Mouse (Mus musculus) ovary, postnatal 10 days (tissue): ENCODE data around the gene Iqsec3.
"Not testable (repeated sequence)": the region's sequence is repeated elsewhere in the genome, so short reads cannot be mapped to it uniquely, and the experiment has no call there.

Experiments
- DNase-seq: peaks from one replicate; pipeline ENCODE4 v3.0.0; 2022; ENCODE audit warnings: low spot score

Iqsec3 gene

DNA sequence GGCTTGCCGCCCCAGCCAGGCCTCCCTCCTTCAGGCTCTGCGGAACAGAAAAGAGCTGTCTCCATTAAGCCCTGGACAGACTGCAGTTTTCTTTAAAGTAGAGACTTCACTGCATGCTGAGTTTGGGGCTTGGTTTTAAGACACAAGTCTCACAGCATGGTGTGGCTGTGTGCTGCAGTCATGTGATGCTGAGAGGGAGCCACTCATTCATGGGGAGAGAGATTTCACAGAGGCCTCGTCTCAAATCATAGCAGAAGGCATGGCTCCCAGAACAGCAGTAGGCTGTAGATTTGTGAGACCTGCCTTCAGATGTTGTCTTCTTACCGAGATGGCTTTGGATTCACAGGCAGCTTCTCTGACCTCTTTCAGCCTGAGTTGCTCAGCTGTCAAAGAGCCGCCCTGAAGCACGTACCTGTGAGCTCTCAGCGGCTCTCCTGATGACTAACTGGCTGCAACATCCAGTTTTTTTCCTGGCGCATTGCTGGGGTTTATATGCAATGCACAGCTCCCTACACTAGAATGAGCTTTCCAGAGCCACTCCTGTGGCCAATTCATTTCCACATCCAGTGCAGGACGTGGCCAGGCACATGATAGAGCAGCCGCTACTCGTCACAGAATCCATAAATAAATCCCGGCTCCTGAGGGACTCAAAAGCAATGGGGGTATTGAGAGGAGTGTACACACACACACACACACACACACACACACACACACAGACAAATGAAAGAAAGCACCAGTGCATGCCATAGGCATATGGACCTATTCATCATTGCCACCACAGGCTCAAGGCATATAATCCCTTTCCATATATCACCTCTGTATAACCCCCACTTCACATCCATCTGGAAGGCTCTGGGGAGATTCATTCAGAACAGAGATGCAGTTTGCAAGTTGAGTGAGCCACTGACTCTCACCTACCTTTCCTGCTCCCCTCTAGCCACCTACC, 18.7 kb downstream of the Iqsec3 start:
- DNase-seq = no peak

DNA sequence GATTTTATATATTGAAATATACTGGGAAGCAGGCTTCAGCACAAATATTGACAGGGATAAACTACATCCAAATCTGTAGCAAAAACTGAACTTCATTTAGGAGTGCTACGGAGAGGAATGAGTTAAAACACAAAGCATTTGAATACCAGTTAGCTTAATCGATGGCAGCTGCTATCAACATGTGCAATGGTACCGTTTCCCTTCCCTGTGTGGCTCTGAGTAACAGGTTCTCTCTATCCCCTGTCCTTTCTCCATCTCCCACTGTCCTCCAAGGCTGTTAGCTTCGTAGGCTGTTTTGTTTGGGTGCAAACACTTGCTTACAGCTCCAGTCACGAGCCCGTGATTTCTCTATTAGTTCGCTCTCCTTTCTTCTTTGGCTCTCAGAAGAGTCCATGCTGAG, 19.7 kb downstream of the Iqsec3 start:
- no peak for DNase-seq

DNA sequence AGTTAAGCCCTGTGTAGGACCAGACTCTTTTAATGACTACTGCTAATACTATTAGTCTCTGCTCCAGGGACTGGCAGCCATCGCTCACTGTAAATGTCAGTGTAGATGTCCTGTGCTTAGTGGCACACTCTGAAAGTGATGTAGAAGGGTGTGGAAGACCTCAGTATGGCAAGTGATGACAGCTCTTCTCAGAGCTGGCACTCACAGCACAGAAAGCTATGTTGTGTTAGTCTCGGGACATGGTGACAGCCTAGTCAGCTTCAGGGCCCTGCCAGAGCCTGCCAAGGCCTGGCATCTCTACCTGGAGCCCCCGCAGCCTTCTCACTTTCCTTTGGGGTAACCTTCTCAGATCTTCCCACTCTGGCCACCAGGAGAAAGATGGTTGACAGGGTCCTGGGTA, 21.8 kb downstream of the Iqsec3 start:
- no peak for DNase-seq

DNA sequence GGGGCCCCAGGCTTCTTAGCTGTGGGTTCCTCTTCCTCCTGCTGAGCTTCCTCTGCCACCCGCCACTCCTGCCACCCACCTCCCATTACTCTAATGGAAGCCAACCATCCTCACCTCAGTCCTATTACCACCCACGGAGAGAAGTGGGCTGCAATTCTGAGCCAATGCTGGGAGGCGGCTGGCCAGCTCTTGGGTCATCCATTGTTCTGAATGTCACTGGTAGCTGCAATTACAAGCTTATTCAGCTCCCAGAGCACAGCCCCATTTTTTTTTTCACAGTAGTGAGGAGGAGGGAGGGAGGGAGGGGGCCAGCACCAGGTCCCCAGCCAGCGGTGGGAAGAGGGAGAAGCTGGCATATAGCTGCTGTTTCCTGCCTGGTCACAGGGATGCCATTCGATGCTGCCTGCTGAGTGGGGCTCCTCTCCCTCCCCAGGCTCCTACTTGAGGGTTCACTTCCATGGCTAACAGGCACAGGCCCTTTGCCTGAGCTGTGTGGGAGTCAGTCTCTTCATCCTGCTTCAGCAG, 32.7 kb downstream of the Iqsec3 start:
- no peak for DNase-seq

DNA sequence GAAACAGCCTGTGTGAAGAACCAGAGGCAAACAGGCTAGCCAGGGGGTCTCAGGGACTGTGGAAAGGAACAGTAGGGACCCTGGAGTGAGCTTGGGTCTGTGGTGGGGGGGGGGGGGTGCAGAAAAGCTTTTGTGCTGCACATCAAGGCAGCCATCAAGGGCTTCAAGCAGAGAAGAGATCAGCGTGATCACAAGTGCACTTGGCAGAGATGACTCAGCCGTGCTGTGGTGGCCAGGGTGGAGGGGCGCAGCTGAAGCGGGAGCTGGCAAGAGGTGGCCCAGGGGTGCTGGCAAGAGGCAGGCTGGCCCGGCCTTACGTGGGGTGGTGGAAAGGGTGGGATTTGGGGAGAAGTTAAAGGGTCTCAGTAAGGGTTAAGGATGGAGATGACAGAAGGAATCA, 48.6 kb downstream of the Iqsec3 start:
- DNase-seq = no peak

DNA sequence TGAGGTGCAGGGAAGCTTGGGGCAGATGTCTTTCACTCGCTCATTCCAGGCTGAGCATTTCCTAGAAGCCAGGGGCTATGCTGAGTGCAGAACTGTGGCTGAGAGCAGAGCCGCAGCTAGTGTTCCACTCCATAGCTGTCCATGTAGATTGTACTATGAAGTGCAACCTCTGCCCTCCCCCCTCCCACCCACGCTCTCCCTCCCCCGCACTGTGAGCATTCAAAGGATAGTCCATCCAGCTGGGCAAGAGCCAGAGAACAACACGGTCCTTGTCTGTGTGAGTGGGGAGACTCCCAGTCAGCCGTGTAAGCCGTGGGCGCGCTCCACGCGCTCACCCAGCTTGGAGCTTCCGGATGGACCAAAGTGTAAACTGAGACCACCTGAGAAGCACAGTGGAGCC, 49.1 kb downstream of the Iqsec3 start:
- no peak for DNase-seq

DNA sequence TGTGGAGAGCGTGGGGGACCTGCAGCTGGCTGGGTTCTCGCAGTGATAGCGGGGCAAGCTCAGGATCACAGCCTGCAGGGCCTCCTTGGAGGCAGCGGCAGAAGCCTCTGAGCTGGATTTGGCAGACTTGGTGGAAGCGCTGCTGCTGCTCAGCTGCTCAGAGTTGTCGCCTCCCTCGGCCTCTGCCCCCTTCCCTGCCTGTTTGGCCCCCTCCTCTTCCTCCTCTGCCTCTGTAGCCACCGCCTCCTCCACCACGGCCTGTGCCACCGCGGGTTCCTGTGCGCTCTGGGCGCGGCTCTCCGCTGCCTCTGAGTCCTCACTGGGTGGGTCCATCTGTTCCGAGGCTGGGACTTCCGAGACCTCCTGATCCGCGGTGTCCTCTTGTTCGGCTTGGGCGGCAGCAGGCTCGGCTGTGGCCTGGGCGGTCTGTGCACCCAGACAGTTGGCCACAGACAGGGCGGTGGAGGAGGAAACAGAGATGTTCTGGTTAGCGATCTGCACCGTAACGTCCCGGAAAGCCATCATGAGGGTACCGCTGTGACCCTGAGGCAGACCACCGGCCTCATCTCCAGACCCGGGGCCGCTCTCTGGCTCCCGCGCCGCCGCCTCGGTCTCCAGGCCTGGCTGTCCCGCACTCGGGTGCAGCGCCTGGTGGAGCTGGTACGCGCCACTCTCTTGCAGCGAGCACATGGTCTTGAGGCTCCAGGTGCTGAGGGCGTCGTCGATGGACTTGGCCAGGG, 60.8 kb downstream of the Iqsec3 start:
- peak; percentile 5 for DNase-seq

DNA sequence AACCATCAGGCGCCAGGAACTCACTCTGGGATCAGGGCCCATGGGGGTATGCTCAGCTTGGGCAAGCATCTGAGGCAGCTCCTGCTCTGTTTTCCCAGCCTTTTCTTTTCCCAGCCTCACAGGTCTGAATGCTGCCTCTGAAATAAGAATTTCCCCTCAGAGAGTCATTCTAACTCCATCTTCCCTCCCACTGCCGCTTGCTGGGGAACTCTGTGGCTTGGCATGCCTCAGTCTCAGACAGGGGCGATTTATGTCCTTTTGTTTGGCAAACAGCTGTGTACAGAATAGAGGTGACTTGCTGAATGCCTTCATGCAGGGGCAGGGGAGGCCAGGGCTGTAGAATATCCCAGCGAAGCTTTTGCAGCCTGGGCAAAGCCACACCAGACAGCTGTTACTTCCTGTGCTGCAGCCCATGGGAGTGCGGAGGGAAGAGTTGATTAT, 65.9 kb downstream of the Iqsec3 start:
- DNase-seq = no peak

DNA sequence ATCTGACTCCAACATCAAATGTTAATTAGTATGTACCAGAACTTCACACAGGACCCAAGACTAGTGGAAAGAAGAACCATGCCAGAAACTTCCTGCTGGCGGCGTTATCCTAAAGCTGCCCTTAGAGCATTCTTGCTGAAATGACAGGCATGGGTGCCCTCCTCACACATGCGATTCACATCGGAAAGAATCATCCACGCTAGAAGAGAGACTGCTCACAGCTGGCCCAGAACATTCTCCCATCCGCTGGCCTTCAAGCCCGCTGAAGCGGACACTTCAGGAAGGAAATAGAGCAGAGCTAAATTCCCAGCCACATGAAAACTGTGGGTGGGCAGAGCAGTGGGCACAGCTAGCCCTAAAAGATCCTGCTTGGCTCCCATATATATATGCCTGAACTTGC, 68.2 kb downstream of the Iqsec3 start:
- DNase-seq = no peak

DNA sequence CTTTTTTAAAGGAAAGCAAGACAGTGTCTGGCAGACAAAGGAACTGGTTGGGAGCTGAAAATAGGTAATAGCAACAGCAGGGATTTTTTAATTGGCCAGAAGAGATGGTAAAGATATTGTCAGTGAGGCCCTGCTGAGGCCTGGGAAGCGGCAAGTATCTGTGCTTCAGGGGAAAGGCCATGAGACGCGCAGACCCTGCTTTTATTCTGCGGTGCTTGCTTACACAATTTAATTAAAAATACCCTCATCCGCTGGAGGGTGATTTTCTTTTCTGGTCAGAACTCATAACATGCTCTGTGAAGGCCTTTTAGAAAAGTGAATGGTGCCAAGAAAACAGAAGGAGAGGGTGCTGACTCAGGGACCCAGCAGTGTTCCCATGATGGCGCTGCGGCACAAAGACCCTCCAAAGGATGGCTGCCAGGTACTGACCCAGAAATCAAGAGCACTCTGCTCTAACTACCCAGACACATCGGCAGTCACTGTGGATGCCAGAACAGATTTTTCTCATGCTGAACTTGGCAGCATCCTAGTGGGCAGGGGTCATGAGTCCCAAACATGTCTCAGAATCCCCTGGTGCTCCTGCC, 70.7 kb downstream of the Iqsec3 start:
- no peak for DNase-seq

DNA sequence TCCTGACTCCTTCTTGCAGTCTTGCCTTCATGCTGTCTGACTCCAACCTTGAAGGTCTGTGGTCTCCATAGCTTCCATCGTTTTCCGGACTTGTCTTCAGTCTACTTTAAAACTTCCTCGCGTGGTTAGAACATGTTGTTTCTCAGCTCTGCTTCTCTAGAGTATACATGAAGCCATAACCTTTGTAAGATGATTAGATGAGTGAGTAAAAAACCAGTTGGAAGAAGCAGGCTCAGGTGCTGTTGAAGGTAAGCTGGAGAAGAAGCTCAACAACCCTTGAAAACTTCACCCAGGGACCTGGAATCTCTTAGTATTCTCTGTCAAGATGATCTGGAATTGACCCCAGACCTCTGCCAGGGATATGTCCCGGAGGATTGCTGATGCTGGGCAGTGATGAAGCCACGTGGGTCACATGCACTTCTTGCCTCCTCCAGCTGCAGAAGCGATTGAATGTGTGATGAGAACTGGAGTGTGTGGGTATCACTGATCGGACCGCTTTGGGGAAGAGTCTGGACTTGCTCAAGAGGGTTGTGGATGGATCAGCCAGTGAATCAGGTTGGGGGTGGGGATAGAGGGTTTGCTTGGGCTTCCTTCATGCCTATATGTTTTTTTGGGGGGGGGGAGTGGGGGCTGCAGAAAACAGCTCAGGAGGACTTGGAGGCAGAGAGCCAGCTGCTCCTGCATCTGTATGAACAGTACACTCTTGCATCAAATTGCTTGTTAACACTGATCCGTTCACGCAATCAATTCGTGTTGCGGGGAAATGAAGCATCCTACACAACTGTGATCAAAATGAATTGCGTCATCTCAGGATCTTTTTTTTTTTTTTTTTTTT, 71.4 kb downstream of the Iqsec3 start:
- DNase-seq = no peak

DNA sequence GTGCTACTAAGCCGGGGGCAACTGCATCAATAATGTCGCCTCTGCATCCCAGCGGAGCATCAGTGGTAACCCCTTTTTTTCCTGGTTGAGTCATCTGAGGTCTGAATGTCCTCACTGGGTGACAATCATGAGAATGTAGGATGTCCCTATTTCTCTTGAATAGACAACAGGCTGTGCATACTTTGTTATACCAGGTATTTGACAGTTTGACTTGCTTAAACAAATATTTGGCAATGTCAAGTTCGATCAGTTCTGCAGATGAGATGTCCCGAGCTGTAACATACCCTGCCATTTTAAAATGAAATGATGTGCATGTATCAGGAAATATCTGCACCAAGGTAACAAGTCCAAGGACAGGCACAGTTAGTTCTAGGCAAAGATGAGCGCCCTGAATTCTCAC, 72.3 kb downstream of the Iqsec3 start:
- no peak for DNase-seq

DNA sequence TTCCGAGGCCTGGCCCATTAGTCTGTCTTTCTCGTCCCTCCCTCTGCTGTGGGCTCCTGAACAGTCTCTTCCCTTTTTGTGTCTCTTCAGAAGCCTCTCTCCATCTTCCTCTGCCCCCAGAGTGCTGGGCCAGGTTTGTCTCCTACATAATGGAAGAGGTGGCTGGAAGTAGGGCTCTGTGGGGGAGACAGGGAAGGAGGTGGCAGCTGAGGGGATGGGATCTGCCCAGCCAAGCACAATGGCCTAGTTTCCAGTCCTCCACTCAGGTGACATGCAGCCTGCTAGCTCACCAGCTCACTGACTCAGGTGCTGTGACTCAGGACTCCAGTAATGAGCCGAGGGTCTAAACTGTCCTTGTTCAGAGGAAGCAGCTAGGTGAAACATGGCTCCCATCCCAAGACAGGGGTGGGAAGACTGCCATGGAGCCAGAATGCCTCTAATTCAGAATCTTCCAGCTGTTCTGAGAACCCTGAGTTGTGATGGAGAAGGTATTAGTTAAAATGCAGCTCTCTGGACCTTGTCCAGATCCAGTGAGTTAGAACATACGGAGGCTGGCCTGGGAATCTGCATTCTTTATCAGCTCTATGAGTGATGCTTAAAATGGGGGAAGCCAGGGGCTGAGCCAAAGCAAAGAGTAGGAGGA, 80.7 kb downstream of the Iqsec3 start:
- no peak for DNase-seq

DNA sequence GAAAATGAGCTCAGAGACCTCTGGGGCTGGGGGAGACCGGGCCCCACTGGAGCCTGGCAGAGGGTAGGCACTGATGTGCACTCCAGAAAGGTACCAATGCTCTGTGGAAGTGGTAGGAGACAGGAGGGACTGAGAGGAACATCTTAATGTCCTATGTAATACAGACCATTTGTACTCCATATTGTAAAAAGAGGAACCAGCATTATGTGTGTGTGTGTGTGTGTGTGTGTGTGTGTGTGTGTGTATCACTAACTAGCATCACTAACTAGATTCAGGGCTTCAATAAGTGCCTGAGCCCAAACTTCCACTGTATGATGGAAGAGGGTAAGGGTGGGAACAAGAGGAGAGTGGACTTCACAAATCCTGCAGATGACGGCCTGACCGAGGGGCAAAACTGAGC, 88.1 kb downstream of the Iqsec3 start:
- no peak for DNase-seq

DNA sequence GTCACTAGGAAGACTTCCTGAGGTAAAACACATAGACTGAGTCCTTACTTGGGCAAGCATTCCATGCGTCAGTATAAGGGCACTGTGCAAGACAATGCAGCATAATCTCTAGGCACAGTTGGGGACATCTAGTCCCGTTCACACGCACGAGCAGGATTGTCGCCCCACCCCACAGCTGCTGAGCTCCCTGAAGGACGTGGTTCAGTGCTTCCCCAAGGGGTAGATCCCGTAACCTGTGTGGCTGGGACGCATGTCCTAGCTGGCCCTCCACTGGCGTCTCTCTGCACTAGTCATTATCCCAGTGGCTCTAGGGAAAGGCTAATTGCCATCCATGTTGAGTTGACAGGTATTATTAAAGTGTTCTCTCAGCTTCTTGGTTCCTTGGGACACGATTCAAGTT, 91.4 kb downstream of the Iqsec3 start:
- no peak for DNase-seq

DNA sequence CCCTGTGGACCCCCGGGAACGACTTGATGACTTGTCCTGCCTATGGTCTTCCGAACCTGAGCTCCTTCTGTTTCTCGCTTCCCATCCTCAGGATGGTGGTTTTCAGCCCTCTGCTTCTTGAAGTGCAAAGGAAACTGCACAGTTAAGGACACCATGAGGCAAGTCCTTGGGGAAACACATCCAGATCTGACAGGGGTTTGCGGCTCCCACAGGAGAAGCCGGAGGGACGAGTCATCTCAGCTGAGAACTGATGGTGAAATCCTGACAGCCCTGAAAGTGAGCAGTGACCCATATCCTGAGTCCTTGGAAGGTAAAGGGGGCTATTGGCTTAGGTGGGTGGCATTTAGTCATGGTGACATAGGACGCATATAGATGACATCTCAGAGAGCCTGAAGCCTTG, 92.9 kb downstream of the Iqsec3 start:
- no peak for DNase-seq

DNA sequence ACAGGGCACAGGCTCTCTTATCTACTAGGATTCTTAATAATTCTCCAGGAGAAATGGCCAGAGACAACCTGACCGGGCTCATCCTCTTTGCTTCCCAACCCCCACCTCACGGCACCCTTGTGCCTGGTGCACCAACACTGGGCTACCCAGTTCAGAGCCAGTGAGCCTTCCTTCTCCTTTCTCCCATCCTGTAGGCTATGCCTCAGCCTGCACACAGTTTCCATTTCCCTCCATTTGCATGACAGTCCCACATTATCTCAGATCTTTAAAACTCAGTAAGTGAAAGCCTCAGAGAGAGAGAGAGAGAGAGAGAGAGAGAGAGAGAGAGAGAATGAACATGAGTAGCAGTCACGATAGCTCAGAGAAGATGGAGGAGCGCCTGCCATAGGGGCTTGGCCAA, 95.2 kb downstream of the Iqsec3 start:
- no peak for DNase-seq

DNA sequence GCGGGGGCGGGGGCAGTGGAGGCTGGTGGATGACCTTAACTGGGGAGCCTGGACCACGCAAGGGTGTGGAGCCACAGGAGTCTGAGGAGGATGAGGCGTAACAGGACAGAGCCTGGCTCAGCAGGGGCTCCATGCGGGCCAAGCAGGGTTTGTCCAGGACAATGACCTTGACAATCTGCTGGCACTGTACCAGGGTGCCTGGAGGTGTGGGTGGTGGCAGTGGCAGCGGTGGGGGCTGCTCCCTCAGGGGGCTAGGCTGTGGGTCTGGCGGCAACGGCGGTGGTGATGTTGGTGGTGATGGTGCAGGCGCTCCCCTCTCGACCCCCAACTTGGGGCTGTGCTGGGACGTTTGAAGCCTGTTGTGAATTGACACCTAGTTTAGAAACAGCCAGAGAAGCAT, 97.3 kb downstream of the Iqsec3 start:
- no peak for DNase-seq

DNA sequence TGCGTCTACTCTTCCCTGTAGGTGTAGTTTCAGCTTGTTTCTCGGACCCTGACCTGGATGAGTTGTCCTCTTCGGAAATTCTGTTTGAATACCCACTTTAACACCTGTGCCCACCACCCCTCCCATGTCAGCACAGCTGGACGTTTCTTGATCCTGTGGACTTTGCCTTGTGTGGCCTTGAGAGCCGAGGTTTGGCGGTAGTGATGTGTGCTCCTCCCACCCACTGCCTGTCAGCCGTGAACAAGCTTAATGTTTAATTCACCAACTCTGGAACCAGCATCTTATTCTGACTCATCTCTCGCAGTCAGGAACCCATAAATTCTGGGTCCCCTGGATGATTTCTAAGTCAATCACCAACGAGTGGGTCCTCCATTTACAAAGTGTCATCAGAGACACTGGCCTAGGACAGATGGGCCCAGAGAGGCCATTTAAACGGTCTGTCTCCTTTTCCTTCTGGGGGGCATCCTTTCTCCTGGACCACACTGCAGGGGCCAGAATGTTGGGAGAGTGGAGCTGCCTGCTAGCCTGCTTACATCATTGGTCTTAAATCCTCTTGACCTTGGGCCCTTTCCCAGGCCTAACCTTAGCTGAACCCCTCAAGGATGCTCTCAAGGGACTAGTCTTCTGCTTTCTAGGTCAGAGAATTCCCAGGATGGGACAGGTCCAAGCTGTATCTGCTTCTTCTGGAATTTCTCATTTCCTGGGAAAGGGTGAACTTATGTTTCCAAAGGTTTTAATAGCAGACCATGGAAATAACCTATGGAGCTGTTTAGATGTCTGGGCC, 102.1 kb downstream of the Iqsec3 start:
- DNase-seq = no peak

DNA sequence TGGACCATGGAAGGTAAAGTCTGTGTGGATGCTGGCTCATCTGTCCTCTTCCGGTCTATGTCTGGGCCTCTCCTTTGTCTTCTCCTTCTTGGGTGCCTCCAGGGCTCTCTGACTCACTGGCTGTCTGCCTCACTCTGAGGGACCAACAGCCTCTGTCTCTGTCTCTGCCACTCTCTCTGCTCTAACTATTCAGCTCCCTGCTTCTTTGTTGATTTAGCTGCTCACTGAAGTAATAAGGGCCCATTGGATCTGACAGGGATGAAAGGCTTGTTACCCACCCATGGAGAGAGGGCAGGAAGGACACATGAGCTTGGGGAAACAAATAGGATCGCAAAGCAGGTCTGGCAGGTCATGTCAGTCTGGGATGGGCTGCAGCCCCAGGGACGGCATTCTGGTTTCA, 106.4 kb downstream of the Iqsec3 start:
- no peak for DNase-seq

DNA sequence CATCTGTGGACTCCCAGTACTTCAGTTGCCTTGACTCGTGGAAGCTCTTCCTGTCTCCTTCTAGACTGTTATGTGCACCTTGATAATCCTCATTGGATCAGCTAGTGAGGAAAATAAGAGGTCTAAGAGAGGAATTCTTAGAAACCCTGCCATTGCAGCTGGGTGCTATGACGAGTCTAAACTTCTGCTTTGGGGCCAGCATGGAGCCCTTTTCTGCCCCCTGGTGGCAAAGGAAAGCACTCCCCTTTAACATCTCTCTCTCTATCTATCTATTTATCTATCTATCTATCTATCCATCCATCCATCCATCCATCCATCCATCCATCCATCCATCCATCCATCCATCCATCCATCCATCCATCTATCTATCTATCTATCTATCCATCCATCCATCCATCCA, 106.9 kb downstream of the Iqsec3 start:
- not testable (repeated sequence) for DNase-seq
